Mouse (Mus musculus): Measurements from ENCODE around the gene Pkig. TPM values are rescaled to one million over a fixed set of nuclear protein-coding genes. Genes with fewer than 3 reads are reported as not detected.

The Pkig gene
- polyA plus RNA-seq, 1 experiment from 2014 or later, result 116 TPM

- no peak for ATAC-seq (ENCODE audit: low read depth)
- Histone ChIP-seq H3K4me1 (replicated peaks) (peaks cover 14% of the 10 kb centered on the region), H3K4me3 (no peak overlapping the region), H3K4me2 (no peak overlapping the region), H3K9me3 (no peaks in the 10 kb centered on the region), H3K9ac (0 out of 2 replicates have a peak overlapping the region, but pooled peaks have one; percentile 22), H3K27me3 (no peaks in the 10 kb centered on the region), H3K36me3 (peaks cover 6% of the 10 kb centered on the region; the same call in 1 of the 2 replicates), H3K27ac (replicated peaks) (no peak overlapping the region)
- WGBS, result 77% methylated on average over 5 of the region's 5 CpGs
Observed at GRCm38 (mm10) chr2:163702921-163703320, 44.7 kb downstream of the Pkig start.

- Histone ChIP-seq H3K4me3 (no peak overlapping the region), H3K4me1 (replicated peaks) (peaks cover 11% of the 10 kb centered on the region), H3K9ac (no peak overlapping the region), H3K4me2 (no peak overlapping the region), H3K9me3 (no peaks in the 10 kb centered on the region), H3K27ac (replicated peaks) (no peak overlapping the region), H3K36me3 (peaks cover 6% of the 10 kb centered on the region; the same call in 1 of the 2 replicates), H3K27me3 (no peaks in the 10 kb centered on the region)
- no peak for ATAC-seq (ENCODE audit: low read depth)
- 88% methylated on average over 5 of the region's 5 CpGs for WGBS
Observed at GRCm38 (mm10) chr2:163703599-163704260, 45.5 kb downstream of the Pkig start.

- 84% methylated on average over 5 of the region's 5 CpGs for WGBS
- H3K9ac ChIP-seq, result no peak overlapping the region
- no peak overlapping the region for H3K4me3 ChIP-seq
- no peak for ATAC-seq (ENCODE audit: low read depth)
- H3K4me1 ChIP-seq (replicated peaks), result peaks cover 8% of the 10 kb centered on the region
- H3K27me3 ChIP-seq, result no peaks in the 10 kb centered on the region
- peaks cover 6% of the 10 kb centered on the region; the same call in 1 of the 2 replicates for H3K36me3 ChIP-seq
- no peak overlapping the region for H3K27ac ChIP-seq (replicated peaks)
- H3K4me2 ChIP-seq, result no peak overlapping the region
- no peaks in the 10 kb centered on the region for H3K9me3 ChIP-seq
Observed at GRCm38 (mm10) chr2:163708321-163708720, 50.1 kb downstream of the Pkig start.

GRCm38 (mm10) chr2:163708763-163709250, 50.6 kb downstream of the Pkig start:
- Histone ChIP-seq H3K4me2 (no peak overlapping the region), H3K27me3 (no peaks in the 10 kb centered on the region), H3K9me3 (no peaks in the 10 kb centered on the region), H3K9ac (no peak overlapping the region), H3K4me1 (replicated peaks) (peaks cover 7% of the 10 kb centered on the region), H3K27ac (replicated peaks) (no peak overlapping the region), H3K36me3 (peaks cover 6% of the 10 kb centered on the region; the same call in 1 of the 2 replicates), H3K4me3 (no peak overlapping the region)
- no peak for ATAC-seq (ENCODE audit: low read depth)
- 78% methylated on average over 6 of the region's 6 CpGs for WGBS

GRCm38 (mm10) chr2:163710000-163710399, 51.8 kb downstream of the Pkig start:
- Histone ChIP-seq H3K4me2 (no peak overlapping the region), H3K9ac (0 out of 2 replicates have a peak overlapping the region, but pooled peaks have one; percentile 17), H3K4me3 (no peak overlapping the region), H3K36me3 (0 out of 2 replicates have a peak, but pooled peaks cover 6% of the 10 kb centered on the region), H3K4me1 (replicated peaks) (peaks cover 7% of the 10 kb centered on the region), H3K27ac (replicated peaks) (no peak overlapping the region), H3K9me3 (no peaks in the 10 kb centered on the region), H3K27me3 (no peaks in the 10 kb centered on the region)
- 95% methylated on average over 9 of the region's 9 CpGs for WGBS
- no peak for ATAC-seq (ENCODE audit: low read depth)

GRCm38 (mm10) chr2:163710606-163711159, 52.5 kb downstream of the Pkig start:
- Histone ChIP-seq H3K9ac (no peak overlapping the region), H3K4me2 (no peak overlapping the region), H3K4me3 (no peak overlapping the region), H3K27me3 (no peaks in the 10 kb centered on the region), H3K9me3 (no peaks in the 10 kb centered on the region), H3K27ac (replicated peaks) (no peak overlapping the region), H3K4me1 (replicated peaks) (peaks cover 7% of the 10 kb centered on the region), H3K36me3 (0 out of 2 replicates have a peak, but pooled peaks cover 3% of the 10 kb centered on the region)
- ATAC-seq (ENCODE audit: low read depth), result no peak
- WGBS, result 81% methylated on average over 5 of the region's 5 CpGs

- Histone ChIP-seq H3K9ac (no peak overlapping the region), H3K36me3 (no peaks in the 10 kb centered on the region), H3K4me1 (replicated peaks) (peaks cover 15% of the 10 kb centered on the region), H3K4me3 (no peak overlapping the region), H3K4me2 (no peak overlapping the region), H3K27me3 (no peaks in the 10 kb centered on the region), H3K9me3 (no peaks in the 10 kb centered on the region), H3K27ac (replicated peaks) (no peak overlapping the region)
- no peak for ATAC-seq (ENCODE audit: low read depth)
- WGBS, result 92% methylated on average over 8 of the region's 8 CpGs
Observed at GRCm38 (mm10) chr2:163711368-163711868, 53.2 kb downstream of the Pkig start.

GRCm38 (mm10) chr2:163712473-163712872, 54.3 kb downstream of the Pkig start:
- ATAC-seq (ENCODE audit: low read depth), result no peak
- H3K27ac ChIP-seq (replicated peaks), result no peak overlapping the region
- 79% methylated on average over 7 of the region's 7 CpGs for WGBS

GRCm38 (mm10) chr2:163712874-163713273, 54.7 kb downstream of the Pkig start:
- WGBS, result 85% methylated on average over 6 of the region's 6 CpGs
- no peak for ATAC-seq (ENCODE audit: low read depth)
- Histone ChIP-seq H3K9ac (no peak overlapping the region), H3K9me3 (no peaks in the 10 kb centered on the region), H3K36me3 (no peaks in the 10 kb centered on the region), H3K4me1 (replicated peaks) (peaks cover 25% of the 10 kb centered on the region), H3K4me2 (no peak overlapping the region), H3K27ac (replicated peaks) (no peak overlapping the region), H3K4me3 (no peak overlapping the region), H3K27me3 (no peaks in the 10 kb centered on the region)

More at GRCm38 (mm10) chr2:163712473-163712872, 54.3 kb downstream of the Pkig start:
- no peak overlapping the region for H3K4me2 ChIP-seq
- no peak overlapping the region for H3K9ac ChIP-seq
- no peaks in the 10 kb centered on the region for H3K9me3 ChIP-seq
- no peak overlapping the region for H3K4me3 ChIP-seq
- H3K36me3 ChIP-seq, result no peaks in the 10 kb centered on the region
- no peaks in the 10 kb centered on the region for H3K27me3 ChIP-seq
- H3K4me1 ChIP-seq (replicated peaks), result peaks cover 25% of the 10 kb centered on the region

- H3K27me3 ChIP-seq, result no peaks in the 10 kb centered on the region
Observed at GRCm38 (mm10) chr2:163713340-163713739, 55.2 kb downstream of the Pkig start.

GRCm38 (mm10) chr2:163716448-163716847, 58.3 kb downstream of the Pkig start:
- no peak for ATAC-seq (ENCODE audit: low read depth)
- peaks cover 38% of the 10 kb centered on the region for H3K4me1 ChIP-seq (replicated peaks)
- H3K4me2 ChIP-seq, result no peak overlapping the region
- no peak overlapping the region for H3K4me3 ChIP-seq
- 46% methylated on average over 8 of the region's 8 CpGs for WGBS
- 0 out of 2 replicates have a peak, but pooled peaks cover 1% of the 10 kb centered on the region for H3K36me3 ChIP-seq
- H3K27me3 ChIP-seq, result no peaks in the 10 kb centered on the region
- H3K9me3 ChIP-seq, result no peaks in the 10 kb centered on the region
- H3K27ac ChIP-seq (replicated peaks), result peak overlapping the region; percentile 64
- H3K9ac ChIP-seq, result peak overlapping the region; percentile 22; the same call in 1 of the 2 replicates

More at GRCm38 (mm10) chr2:163713340-163713739, 55.2 kb downstream of the Pkig start:
- ATAC-seq (ENCODE audit: low read depth), result no peak
- Histone ChIP-seq H3K4me3 (no peak overlapping the region), H3K9ac (no peak overlapping the region), H3K4me1 (replicated peaks) (peaks cover 27% of the 10 kb centered on the region), H3K4me2 (no peak overlapping the region), H3K27ac (replicated peaks) (no peak overlapping the region), H3K9me3 (no peaks in the 10 kb centered on the region), H3K36me3 (no peaks in the 10 kb centered on the region)
- WGBS, result 77% methylated on average over 3 of the region's 3 CpGs

- H3K36me3 ChIP-seq, result 0 out of 2 replicates have a peak, but pooled peaks cover 5% of the 10 kb centered on the region
- 5% methylated on average over 6 of the region's 6 CpGs for WGBS
- no peak overlapping the region for H3K9ac ChIP-seq
- no peaks in the 10 kb centered on the region for H3K27me3 ChIP-seq
- peaks cover 42% of the 10 kb centered on the region for H3K4me1 ChIP-seq (replicated peaks)
- H3K4me3 ChIP-seq, result no peak overlapping the region
- no peak for ATAC-seq (ENCODE audit: low read depth)
- peak overlapping the region; percentile 64 for H3K27ac ChIP-seq (replicated peaks)
- H3K4me2 ChIP-seq, result no peak overlapping the region
- no peaks in the 10 kb centered on the region for H3K9me3 ChIP-seq
Observed at GRCm38 (mm10) chr2:163716853-163717252, 58.7 kb downstream of the Pkig start.
